Mouse (Mus musculus) ovary, postnatal 36 days (tissue): ENCODE results near the gene Ppef2.

Experiments used
- DNase-seq: peaks from one replicate; pipeline ENCODE4 v3.0.0; 2022; ENCODE audit warnings: low spot score, mixed read lengths

Ppef2 gene

DNA sequence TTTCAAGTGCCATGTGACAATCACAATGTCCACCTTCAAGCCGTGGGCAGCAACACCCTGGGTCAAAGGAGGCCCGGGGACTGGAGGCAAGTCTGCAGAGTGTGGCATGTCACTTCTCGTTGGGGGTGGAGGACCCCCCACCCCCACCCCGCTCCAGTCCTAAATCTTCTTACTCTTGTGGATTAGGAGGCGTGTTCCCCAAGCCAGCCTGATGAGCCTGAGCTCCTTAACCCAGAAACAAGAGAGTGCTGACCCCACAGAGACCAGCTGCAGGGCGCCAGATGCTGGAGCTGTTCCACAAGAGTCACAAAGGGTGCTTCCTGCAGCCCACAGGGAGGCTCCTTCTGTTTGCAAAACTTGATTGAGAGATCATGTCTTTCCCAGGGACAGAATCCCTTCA is at the start of gene Ppef2:
Gene Ppef2 (minus strand): TSS at position 61 of the 400 bp plus-strand sequence.
- DNase-seq: no peak

- no peak for DNase-seq
Observed at GRCm38 (mm10) chr5:92304291-92304690, 48.2 kb upstream of the Ppef2 start.

DNA sequence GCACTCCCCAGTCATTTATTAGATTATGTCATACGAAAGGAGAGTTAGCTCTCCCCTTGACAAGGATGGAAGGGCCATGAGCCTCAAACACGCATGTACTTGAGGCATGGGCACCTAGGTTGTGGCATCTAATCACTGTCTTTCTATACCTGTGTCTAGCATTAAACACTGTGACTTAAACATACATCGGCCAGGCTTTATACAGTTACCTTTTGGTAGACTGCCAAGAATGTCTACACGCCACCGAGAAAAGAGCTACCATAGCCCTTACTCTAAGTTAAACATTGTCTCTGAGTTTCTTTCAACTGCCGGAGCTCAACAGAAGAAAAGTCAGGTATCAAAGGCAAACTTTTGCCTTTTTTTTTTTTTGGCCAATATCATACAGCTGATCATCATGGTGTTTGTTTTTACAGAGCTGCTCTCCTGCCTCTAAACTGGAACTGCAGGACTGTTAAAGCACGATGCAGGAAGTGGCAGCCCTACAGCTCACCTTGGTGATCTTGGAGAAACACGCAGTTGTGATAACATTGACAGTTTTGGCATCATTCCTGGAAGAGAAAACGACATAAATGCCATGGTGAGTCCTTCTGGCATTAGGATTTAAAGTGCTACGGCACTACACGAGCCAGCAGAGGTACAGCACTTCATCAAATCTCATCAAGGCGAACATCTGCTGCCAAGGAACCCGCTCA is 46.2 kb upstream of the Ppef2 start:
- DNase-seq: no peak

DNA sequence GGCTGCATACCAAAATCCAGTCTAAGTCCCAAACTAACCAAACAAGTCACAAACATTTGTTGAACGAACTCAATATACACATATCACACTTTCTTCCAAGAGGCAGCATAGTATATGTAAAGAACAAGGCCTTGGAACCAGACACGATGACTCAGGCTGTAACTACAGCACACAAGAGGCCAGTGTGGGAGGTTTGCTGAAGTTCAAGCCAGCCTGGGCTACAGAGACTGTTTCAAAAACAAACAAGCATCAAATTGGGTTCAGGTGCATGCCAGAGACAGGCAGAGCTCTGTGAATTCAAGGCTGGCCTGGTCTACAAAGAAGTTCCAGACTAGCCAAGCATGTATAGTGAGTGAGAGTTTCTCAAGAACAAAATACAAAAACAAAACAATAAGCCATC is 38.4 kb upstream of the Ppef2 start:
- no peak for DNase-seq

DNA sequence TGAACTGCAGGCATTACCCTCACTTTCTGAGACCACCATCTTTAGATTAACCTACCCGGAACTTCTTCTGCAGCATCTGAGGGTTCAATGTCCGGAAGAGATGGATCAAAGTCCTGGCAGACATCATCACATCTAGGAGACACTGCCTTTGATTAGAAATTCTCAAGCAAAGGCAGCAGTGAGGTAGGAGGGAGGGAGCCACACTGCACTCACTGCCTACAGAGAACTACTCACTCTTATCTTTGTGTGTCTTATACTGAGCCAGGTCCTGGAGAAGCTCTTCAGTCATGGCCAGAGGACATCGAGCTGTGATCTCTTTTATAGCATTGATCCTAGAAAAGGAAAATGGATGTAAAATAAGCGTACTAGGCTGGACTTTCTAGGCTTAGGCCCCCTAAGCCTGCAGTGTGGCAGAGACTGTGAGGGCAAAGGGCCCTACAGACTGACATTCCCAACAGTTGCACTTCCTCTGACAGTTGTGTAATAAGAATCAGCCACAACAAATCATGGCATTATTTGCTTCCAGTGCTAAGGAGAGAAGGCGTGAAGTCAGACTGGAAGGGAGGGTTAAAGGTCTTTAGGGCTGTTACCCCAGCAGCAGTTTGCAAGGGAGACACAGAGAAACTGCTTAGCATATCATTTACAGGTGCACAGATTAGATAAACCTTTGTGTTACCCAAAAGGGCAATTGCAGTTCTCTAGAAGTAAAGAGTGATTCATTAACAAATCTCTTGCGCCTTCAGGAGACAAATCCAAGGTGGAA is 35.8 kb upstream of the Ppef2 start:
- no peak for DNase-seq

GRCm38 (mm10) chr5:92287840-92288239 is 31.8 kb upstream of the Ppef2 start:
- no peak for DNase-seq

- no peak for DNase-seq
Observed at GRCm38 (mm10) chr5:92283107-92283506, 27.0 kb upstream of the Ppef2 start.

DNA sequence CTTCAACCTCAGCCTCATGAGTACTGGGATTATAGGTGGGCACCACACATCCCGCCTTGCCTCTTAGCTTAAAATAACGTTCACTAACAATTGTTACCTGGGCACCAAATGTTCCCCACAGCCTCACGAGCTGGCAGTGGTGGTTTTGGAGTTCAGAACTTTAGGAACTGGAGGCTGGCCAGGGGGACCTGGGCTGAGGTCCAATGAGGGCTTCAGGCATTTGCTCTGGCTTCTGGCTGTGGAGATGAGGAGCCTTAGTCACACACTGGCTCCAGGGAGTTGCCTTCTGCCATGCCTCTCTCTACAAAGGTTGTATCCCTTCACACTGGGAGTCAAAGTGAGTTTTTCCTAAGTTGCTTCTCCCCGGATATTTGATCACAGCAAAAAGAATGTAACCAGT is 26.5 kb upstream of the Ppef2 start:
- DNase-seq: peak; percentile 20

- no peak for DNase-seq
Observed at GRCm38 (mm10) chr5:92278942-92279537, 23.0 kb upstream of the Ppef2 start.

DNA sequence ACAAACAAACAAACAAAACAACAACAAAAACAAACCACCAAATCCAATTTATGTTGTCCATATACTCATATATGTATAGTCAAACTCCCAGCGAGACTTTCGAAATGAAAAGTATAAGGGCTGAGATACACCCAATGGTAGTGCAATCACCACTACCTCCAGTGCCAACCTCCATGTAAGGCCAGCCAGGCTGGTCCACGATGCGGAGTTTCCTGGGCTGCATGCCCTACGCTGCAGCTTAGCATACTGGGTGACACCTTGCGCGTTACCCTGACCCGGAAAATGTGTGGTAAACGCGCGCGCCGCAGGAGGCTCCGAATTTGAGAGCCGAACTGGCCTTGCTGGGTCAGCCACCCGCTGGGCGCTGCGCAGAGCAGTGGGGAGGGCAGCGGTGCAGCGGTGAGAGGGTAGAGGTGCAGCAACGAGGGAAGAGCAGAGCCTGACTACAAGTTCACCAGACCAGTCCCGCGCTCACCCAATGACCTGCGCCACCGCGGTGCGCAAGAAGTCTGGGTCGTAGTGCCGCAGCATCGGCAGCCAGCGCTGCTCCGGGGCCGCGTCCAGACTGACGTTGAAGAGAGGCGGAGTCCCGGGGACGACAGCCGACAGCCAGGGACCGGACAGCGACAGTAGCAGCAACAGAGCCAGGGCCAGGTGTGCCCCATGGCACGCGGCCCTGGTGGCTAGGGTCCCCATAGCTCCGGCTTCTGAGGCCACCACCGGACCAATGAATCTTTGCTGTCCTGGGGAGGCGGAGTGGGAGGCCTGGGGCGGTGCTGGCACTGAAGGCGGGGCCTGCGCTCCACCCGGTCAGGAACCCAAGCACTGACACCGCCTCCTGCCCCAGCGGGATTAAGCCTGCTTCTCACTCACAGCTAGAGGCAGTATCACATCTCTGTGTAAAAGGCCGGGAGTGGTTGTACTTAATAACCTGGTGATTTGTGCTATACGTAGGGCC is 21.6 kb upstream of the Ppef2 start, which contains the start of gene Naaa:
Gene Naaa (minus strand): TSS at position 734 of the 958 bp plus-strand sequence.
- DNase-seq: peak; percentile 87

DNA sequence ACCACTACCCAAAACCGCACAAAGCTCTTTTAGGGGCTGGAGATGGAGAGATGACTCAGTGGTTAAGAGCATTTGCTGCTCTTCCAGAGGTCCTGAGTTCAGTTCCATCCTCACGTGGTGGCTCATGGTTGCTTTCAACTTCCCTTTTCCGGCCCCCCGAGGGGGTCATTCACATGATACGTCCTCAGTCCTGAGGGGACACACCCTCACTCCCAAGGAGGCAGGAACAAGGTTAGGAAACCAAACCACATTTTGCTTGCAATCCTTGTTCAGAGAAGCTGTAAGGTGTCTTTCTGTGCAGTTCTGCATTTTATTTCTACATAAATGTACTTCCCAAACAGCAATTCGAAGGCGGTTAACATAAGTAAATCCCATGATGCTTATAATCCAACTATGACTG is 14.4 kb upstream of the Ppef2 start:
- DNase-seq: no peak

DNA sequence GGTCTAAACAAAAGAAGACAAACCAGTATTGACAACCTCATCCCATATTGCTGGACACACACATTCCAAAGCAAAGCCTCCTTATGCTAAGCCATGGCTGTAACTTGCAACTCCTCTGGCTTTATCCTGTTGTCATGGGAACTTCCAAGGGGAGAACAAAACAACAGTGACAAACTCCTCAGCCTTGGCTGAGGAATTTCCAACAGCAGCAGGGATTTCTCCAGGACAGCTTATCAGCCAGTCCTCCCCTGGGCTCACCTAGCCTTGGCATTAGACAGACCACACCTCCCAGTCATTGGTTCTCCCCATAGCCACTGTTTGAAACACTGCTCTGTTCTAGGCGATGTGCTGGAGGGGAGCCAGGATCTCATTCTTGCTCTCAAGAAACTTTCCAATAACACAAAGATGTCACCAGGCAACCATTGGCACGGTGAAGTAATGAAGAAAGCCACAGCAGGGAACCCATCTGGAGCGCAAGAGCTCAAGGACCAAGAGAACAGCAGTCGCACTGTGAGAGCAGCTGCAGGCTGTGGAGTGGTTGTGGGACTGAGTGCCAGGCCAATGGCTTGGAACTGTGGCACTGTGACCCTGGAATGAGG is 7.8 kb upstream of the Ppef2 start:
- peak; percentile 70 for DNase-seq

- no peak for DNase-seq
Observed at GRCm38 (mm10) chr5:92262646-92263045, 6.6 kb upstream of the Ppef2 start.

GRCm38 (mm10) chr5:92254476-92254875 is 1.6 kb downstream of the Ppef2 start:
- no peak for DNase-seq

DNA sequence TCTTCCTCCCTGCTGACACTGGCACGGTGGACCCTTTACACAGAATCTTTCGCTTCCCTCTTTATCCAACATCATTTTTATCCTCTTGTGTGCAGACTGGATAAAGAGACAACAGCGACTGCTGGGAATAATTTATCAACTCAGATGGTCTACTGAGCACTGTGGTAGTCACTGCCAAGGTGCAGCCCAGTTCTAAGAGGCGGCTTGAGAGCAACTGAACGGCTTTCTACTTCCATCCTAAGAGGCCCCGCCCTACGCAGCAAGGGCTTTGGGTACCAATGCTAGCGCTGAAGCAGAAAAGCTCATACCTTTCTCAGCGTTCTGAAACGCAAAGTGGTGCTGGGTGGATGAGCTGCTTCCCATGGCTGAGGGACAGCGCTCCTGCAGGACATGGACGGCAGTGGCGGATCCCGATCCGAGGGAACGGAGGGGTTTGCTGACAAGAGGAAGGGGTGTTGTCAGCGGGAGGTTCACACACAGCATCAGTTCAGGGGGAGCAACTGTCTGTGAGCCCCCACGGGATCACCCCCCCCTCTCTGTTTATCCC is 3.2 kb downstream of the Ppef2 start:
- no peak for DNase-seq

DNA sequence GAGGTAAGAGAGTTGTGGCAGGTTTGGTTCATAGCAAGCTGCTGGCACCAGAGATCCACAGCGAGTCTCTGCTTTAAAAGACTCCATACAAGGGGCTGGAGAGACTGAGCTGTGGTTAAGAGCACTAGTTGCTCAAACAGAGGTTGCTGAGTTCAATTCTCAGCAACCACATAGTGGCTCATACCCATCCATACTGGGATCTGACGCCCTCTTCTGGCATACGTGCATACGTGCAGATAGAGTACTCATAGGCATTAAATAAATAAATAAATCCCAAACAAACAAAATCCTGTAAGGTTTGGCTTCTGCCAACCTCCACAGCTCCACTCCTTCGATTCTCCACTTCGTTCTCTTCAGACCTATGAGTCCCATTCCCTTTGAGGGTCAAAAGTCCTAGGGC is 4.0 kb downstream of the Ppef2 start:
- DNase-seq: no peak

- DNase-seq: no peak
Observed at GRCm38 (mm10) chr5:92248614-92249013, 7.5 kb downstream of the Ppef2 start.

GRCm38 (mm10) chr5:92245483-92245882 is 10.6 kb downstream of the Ppef2 start:
- no peak for DNase-seq

- no peak for DNase-seq
Observed at GRCm38 (mm10) chr5:92244900-92245299, 11.2 kb downstream of the Ppef2 start.

DNA sequence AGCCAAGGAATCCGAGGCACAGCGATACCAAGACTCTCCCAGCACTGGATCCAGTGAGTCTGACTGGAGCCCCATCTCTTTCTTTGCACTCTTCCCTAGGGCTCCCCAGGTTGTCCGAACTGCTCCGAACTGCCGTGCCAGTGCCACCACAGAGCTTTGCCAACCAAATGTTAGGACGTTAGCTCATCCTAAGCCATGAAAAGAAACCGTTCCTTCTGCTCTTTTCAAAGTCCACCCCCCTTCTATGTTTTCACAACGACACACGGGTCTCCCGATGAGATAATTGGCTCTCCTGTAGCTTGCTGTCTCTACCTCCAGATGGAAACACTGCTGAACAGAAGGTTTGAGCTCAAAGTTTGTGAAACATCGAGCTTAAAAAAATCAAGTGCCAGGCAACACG is 15.3 kb downstream of the Ppef2 start:
- DNase-seq: no peak
